Mouse (Mus musculus) ovary, postnatal 14 days (tissue): ENCODE measurements at regions not wholly inside any gene's neighbourhood (a gene's known extent, or its start where the extent isn't known, plus 50 kb on each side); places are given as distances from the start of the nearest gene placed in this dataset.

Source experiments
- DNase-seq: peaks from one replicate; pipeline ENCODE4 v3.0.0; 2022; ENCODE audit warnings: low spot score

- no peak for DNase-seq
These were observed 445.5 kb downstream of the Glrx3 start for GRCm38 (mm10) chr7:137882876-137883275.

GRCm38 (mm10) chr7:137883701-137884100 lies 446.3 kb downstream of the Glrx3 start:
- DNase-seq, result no peak

GRCm38 (mm10) chr7:137885146-137885545 lies 447.7 kb downstream of the Glrx3 start:
- DNase-seq, result no peak

GRCm38 (mm10) chr7:137888731-137889130 lies 451.3 kb downstream of the Glrx3 start:
- no peak for DNase-seq

- DNase-seq, result no peak
These were observed 469.1 kb downstream of the Glrx3 start for GRCm38 (mm10) chr7:137906424-137907060.

GRCm38 (mm10) chr7:137909456-137909855 lies 472.0 kb downstream of the Glrx3 start:
- no peak for DNase-seq

- DNase-seq, result no peak
These were observed 476.2 kb downstream of the Glrx3 start for GRCm38 (mm10) chr7:137913551-137914105.

GRCm38 (mm10) chr7:137914506-137914905 lies 477.1 kb downstream of the Glrx3 start:
- no peak for DNase-seq

- no peak for DNase-seq
These were observed 478.9 kb downstream of the Glrx3 start for GRCm38 (mm10) chr7:137916351-137916750.

- DNase-seq, result peak; percentile 12
These were observed 472.9 kb downstream of the Tcerg1l start for GRCm38 (mm10) chr7:137924464-137925167.

GRCm38 (mm10) chr7:137925656-137926055 lies 471.9 kb downstream of the Tcerg1l start:
- no peak for DNase-seq

- no peak for DNase-seq
These were observed 470.2 kb downstream of the Tcerg1l start for GRCm38 (mm10) chr7:137927371-137927770.

- no peak for DNase-seq
These were observed 467.3 kb downstream of the Tcerg1l start for GRCm38 (mm10) chr7:137930200-137930599.

GRCm38 (mm10) chr7:137935896-137936295 lies 461.6 kb downstream of the Tcerg1l start:
- DNase-seq, result no peak

- DNase-seq, result no peak
These were observed 458.4 kb downstream of the Tcerg1l start for GRCm38 (mm10) chr7:137939116-137939515.

- DNase-seq, result no peak
These were observed 457.4 kb downstream of the Tcerg1l start for GRCm38 (mm10) chr7:137940084-137940483.

- DNase-seq, result no peak
These were observed 452.5 kb downstream of the Tcerg1l start for GRCm38 (mm10) chr7:137944991-137945390.

GRCm38 (mm10) chr7:137947424-137947823 lies 450.1 kb downstream of the Tcerg1l start:
- DNase-seq, result no peak

GRCm38 (mm10) chr7:137957354-137957753 lies 440.2 kb downstream of the Tcerg1l start:
- DNase-seq, result no peak

- DNase-seq, result no peak
These were observed 439.7 kb downstream of the Tcerg1l start for GRCm38 (mm10) chr7:137957848-137958247.

- DNase-seq, result no peak
These were observed 433.9 kb downstream of the Tcerg1l start for GRCm38 (mm10) chr7:137963470-137964095.

- no peak for DNase-seq
These were observed 422.8 kb downstream of the Tcerg1l start for GRCm38 (mm10) chr7:137974705-137975104.

- DNase-seq, result no peak
These were observed 420.0 kb downstream of the Tcerg1l start for GRCm38 (mm10) chr7:137977527-137977926.
